Mouse (Mus musculus) kidney, postnatal 36 days (tissue): ENCODE data around the gene Ttll8.
A peak's percentile ranks its signal among the peaks of the same experiment; 100 is the strongest.

ENCODE experiments used
- DNase-seq, 2 experiments: peaks; one replicate each; pipeline ENCODE4 v3.0.0; 2021 to 2022; ENCODE audit warnings: mixed read lengths in 2 of 2

Ttll8 gene

DNA sequence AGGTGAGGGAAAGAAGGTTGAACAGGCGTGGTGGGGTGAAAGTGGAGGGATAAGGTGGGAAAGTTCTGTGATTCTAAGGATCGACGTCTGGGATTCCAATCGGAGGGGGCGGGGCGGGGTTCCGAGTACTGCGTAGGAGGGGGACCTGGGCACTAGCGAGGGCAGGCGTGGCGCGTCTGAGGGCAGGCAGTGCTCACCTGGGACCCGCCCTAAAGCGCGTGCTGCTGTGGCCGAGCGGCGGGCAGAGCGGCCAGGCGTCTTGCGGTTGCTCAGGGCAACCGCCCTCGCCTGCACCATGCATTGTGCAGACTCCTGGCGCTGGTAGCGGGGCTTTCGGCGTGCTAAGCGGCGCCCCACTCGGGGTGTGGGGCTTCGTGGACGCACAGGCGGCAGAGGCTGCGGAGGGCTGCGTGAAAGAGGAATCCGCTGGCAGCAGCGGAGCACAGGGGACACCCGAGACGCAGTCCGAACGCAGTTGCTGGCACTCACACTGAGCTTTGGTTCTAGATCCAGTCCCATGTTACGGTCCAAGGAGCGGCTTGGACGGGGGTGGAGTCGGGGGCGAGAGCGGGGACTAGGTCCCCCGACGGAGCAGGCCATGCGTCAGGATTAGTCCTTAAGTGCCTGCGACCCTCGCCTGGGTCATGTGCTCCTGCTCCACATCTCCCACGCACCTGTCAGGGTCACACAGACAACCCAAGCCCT, at the start of gene Ttll8:
Gene Ttll8 (minus strand): TSS at position 51 of the 705 bp plus-strand sequence.
- peak; percentile 28 to 60 for DNase-seq

DNA sequence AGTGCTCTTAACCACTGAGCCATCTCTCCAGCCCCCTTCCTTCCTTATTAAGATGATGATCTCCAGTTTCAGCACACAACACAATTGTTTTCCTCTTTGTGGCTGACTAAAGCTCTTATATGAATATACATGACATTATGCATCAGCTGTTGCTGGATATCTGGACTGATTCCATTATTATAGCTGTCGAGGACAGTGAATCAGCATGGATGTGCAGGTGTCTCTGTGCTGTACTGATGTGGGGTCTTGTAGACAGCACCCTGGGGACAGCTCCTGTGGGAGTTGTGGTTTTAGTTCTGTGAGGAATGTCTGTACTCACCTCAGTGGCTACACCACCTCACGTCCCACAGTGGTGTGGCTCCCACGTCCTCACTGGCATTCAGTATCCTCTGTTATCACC, 47.0 kb upstream of the Ttll8 start:
- no peak for DNase-seq

DNA sequence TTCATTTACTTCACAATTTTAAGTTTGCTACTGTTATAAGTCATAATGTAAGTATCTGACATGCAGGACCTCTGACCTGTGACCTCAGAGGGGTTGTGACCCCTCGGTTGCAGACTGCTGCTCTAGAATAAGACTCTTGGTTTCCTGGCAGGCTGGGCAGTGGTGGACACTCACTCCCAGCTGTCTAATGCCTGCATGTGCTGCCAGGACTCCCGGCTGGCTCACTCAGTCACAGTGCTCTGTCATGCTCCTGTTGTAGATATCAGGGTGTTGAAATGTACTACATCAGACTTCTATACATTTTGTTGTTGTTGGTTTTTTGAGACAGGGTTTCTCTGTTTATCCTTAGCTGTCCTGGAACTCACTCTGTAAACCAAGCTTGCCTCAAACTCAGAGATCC, 46.1 kb upstream of the Ttll8 start:
- DNase-seq = no peak

DNA sequence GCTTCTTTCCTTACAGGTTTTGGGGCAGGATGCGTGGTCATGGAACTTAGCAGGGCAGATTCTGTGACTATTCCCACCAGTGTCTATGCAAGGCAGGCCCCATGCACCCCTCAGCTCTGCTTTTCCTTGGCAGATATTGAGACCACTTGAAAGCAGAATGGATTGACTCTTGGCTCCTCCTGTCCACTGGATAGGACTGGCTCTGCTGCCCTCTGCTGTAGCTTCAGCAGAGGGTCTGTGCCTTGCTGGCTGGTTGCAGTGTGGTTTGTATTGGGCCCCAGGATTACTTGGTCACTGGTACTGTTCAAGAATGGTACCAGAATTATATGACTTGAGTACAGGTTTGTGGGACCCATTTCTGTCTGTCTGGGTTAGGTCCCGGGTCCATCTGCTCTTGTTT, 44.9 kb upstream of the Ttll8 start:
- peak; percentile 2 to 26 for DNase-seq

DNA sequence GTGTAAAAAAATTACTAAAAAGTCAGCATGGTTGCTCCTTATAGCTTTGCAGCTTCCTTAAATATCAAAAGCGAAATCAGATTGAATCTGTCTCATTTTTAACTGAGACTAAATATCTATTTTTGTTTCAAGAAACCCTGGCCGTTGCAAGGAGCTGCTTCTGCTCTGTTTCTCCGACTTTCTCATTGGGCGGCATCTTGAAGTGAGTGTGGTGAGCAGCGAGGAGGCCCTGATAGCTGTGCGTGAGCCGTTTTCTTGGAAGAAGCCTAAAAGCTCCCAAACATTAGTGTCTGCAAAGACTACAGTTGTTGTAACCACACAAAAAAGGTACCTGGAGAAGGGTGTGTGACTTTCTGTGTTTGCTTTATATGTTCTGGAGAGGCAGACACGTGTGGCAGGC, 44.4 kb upstream of the Ttll8 start:
- no peak for DNase-seq

DNA sequence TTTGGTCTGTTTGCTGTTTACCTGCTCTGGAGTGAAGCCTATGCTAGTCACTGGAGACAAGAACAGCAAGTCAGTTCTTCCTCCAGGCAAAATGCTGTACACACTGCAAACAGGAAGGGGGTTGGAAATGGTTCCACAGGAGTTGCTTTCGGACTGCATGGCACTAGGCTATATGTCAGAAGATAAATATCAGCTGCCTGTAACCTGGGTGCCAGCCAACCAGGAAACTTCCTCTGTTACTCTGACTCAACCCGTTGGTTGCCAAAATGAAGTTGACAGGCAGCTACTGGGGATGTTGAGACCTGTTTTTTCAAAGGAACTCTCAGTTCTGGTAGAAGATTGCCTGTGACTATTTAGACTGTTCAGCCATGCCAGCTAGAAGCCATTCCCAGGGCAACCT, 35.0 kb upstream of the Ttll8 start:
- DNase-seq = peak; percentile 5 to 14

DNA sequence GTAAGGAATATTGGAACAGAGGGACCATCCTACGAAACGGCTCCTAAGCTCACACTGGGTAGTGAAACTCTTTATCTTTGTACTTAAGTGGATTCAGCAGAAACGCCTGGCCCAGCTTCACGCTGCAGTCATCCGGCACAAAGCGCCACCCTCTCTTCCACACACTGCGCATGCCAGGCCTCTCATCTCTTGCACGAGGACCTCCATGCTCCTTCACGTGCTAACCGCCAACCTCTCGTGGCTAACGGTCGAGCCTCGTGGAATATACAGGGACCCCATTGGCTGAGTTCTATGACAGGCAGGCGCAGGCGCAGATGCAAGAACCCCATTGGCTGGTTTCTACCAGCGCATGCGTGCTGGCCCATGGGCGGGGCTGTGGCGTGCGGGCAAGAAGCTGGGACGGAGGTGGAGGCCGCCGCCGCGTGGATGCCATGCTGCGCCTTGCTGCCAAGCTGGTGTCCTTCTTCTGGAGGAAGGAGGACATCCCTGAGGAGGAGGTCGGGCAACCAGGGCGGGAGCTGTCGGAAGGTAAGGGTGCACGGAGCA, 28.4 kb upstream of the Ttll8 start, which contains the start of gene Mov10l1:
Gene Mov10l1 (plus strand): TSS at position 376 of the 546 bp plus-strand sequence.
- no peak for DNase-seq

DNA sequence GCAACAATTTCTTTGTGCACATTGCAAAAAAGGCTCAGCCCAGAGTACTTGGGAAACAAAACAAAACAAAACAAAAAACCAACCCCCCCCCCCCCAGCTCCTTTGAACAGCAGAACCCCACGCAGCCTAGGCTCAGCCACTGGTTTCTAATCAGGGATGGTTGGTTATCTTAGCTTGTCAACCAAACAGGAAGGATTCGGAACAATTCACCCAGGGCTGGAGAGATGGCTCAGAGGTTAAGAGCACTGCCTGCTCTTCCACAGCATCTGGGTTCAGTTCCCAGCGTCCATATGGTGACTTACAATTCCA, 24.9 kb upstream of the Ttll8 start:
- no peak for DNase-seq

DNA sequence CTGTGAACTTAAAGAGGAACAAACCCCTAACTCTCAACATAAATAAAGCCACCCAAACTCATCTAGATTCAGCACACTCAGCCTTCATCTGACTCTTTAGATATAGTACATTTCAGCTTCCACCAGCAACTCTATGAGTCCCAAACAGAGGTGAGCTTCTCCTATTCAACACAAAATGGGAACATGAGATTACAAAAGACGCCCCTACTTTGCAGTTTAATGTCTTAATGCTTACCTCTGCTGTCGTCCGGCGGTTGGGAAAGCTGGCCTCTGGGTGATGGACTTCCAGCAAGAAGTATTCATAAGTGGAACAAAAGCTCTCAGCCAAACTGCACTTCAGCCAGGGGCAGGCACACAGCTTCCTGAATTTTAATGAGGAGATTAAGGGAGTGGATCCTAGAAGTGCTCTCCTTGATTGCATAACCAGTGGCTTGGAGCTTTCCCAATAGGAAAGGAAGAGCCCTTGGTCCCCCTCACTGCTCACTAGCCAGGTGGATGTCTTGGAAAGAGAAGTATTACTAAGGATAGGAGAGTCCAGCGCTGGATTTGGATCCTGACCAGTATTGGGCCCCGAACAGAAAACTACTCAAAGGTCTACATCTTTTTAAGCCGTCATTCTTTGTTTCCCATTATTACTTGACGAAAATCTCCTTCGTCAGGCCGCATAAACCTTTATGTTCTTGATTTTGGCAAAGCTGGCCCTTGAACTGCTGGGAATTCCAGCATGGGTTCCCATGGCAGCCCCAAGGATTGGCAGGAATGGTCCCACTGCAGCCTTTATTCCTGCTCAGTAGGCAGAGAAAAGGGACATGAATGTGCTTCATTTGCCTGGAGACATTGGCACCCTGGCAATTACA, 24.3 kb upstream of the Ttll8 start, which contains the start of gene Mlc1:
Gene Mlc1 (minus strand): TSS at position 727 of the 857 bp plus-strand sequence.
- no peak for DNase-seq

DNA sequence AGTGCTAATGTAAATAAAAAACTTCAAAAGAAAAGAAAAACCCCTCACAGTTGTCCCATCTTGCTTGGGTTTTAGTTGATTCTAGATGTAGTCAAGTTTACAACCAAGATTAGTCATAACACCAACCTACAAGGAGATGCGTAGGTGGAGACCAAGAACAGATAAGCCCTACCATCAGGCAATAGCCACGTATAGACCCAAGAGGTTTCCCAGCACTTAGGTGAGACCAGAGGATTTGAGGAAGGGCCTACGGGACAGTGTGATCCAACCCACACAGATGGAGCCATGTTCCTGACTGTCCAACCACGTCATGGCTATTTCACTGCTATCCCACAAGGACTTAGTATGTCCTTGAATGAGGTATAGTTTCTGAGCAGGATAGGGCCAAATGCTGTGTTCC, 18.1 kb upstream of the Ttll8 start:
- DNase-seq = no peak

DNA sequence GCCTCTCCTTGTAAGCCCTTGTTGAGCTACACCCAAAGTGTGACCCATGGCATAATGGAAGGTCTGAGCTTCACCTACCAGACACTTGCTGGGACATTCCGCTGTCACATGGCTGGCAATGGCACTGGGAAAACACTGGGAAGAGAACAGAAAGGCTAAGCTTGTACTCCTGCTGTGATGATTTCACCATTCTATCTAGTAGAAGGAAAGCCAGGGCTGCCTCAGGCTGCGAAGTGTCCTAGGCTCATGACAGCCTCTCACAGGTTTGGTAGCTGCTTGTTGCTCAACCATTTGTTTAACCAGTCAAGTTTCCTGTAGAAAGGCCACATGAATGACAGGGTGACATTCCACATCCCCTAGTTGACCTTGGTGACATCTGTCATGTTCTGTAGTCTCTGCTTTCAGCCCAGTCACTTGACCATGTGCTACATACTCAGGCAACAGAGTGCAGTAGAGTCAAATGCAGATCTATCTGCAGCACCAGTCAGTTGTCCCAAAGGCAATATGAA, 9.9 kb upstream of the Ttll8 start:
- no peak for DNase-seq

DNA sequence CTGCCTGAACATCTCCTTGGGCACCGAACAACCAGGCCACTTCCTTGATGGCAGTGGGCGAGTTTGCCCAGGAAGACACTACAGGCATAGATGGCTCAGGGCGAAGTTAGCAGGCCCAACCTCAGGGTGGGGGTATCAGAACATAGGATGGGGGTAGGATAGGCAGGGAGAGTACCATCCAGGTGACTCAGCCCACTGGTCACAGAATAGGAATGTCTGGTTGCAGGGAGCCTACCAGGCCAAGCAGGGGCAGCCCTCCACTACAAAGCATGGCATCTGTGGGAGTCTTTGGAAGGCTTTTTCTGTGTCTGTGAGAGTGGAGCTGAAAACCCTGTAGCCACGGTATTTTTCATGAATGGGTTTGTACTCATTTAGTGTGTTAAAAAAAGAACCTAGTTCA, 3.3 kb upstream of the Ttll8 start:
- DNase-seq = no peak

DNA sequence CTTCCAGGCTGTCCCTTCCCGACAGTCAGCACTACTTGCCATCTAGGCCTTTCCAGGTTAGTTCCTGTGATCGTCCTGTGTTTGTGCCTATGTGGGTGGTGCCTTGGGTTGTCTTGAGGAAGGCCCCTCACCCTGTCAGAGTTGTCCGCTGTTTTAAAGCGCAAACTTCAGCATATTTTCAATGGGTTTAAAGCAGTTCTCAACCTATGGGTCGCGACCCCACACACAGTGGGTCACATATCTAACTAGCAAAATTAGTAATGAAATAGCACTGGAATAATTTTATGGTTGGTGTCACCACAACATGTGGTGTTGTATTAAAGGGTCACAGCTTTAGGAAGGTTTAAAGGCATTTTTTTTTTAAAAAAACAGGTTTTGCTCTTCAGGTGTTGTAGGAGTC, 1.1 kb upstream of the Ttll8 start:
- no peak for DNase-seq

DNA sequence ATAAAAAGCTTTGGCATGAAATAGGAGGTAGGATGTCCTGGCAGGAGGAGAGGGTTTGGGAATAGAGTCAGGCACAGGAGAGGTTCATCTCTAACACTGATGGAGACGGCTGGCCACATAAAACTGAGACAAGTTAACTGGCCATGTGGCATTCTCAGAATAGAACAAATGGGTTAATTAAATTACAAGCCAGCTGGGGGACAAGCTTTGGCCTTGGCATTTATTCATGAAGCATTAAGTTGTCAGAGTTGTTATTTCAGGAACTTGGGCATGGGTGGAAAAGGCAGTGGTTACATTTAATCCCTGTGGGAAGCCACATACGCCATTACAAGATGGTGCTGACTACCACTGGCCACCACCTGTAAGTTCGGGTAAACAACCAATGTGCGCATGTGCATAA, 3.0 kb downstream of the Ttll8 start:
- DNase-seq = no peak

DNA sequence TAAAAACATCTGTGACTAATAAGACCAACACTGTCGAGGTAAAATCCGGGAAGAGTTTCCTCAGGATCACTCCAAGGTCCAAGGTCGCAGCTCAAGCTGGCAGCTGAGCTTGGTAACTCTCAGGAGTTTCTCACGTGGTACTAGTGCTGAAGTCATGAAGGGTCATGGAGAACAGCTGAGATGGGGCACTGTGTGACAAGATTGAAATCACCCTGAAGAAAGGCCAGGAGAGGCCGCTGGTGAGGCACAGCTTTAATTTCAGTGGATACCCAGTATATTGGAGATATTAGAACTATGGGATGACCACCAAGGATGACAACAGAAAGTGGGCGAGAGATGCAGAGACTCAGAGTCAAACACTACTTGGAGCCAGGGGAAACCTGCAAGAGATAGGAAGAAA, 7.4 kb downstream of the Ttll8 start:
- peak; percentile 52 to 56 for DNase-seq

DNA sequence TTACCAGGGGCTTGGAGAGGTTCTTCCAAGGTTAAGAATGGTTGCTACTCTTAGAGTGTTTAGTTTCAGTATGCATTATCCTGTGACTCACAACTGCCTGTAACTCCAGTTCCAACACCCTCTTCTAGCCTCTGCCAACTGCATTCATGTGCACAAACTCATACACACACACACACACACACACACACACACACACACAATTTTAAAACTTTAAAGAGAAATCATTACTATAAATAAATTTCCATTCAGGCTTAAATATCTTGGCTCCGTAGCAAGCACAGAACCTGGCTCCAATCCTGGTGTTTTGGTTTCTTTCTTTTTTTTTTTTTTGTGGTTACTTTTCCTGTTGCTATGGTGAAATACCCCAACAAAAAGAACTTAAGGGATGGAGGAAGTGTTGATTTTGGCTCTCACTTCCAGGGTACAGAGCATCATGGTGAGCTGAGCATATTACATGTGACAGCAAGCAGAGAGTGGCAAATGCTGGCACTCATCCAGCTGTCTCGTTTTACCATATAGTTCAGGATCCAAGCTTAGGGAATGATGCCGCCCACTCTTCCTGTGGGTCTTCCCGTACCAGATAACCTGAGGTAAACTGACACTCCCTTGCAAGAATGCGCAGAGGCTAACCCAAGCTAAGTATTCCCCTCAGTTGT, 10.2 kb downstream of the Ttll8 start:
- no peak for DNase-seq

DNA sequence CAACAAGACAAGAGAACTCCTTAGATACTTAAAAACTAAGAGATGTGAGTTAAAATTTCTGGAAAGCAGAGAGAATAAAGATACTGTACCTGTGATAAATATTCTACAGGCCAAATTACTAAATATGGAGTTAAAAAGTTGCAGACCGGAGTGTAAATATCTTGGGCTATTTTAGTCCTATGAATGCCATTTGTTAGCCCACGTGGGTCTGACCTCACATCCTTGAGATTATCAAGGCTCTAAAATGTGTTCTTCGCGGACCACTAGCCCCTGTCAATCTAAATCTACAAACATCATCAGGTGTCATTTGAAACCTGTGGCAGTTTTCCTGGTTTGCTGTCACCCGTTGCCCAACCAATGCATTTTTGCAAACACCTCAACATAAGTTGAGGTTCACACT, 11.4 kb downstream of the Ttll8 start:
- no peak for DNase-seq

DNA sequence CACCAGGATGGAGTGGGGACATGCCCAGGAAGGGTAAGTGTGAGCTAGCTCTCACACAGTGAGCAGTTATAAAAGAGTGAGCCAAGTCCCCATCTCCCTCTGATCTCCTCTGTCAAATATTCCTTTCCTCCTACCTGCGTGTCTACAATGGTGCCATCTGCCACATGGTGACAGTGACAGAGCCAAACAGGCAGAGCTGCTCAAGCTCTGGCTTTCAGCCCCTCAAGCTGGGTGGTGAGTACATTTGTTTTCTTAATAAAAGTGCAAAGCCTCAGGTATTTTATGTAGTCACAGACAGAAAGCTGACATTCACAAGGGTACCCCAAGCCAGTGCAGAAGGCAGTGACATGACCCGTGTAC, 16.9 kb downstream of the Ttll8 start:
- no peak for DNase-seq

DNA sequence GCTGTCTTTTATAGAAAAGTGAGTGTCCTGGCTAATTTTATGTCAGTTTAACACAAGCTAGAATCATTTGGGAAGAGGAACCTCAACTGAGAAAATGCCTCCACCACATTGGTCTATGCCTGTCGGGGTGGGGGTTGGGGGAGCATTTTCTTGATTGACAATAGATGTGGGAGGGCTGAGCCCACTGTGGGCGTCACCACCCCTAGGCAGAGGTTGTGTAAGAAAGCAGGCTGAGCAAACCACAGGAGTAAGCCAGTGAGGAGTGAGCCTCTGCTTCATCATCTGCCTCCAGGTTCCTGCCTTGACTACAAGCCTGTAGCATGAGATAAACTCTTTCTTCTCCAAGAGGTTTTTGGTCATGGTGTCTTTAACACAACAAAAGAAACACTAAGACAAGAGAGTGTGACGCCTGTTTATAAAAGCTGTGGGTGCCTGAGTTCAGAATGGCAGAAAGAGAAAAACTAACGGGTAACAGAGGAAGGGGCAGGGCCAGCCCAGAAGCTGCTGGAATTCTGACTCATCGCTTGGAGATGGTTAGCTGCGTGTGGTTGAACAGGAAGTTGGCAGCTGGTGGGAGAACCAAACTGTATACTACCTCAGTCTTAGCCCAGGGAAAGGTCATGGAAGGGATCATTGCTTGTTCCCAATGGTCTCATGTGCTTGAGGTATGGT, 17.5 kb downstream of the Ttll8 start:
- no peak for DNase-seq

DNA sequence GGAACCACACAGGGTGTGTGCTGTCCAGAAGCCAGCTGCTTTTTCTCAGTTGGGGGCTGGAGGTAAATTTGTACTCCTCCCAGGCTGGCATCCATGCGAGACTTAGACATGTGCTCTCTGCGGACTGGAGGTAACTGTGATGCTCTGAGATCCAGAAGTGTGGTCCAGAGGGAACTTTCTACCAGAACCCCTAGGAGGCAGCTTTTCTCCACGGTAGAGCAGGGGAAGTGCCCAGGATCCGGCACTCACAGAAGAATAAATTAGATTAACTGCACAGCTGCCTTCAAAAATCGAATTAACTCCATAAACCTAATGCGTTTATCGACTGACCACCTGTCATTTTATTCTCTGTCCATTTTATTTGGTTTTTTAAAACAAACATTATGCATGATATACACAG, 20.1 kb downstream of the Ttll8 start:
- peak in 1 of 2 experiments; percentile 22 for DNase-seq

DNA sequence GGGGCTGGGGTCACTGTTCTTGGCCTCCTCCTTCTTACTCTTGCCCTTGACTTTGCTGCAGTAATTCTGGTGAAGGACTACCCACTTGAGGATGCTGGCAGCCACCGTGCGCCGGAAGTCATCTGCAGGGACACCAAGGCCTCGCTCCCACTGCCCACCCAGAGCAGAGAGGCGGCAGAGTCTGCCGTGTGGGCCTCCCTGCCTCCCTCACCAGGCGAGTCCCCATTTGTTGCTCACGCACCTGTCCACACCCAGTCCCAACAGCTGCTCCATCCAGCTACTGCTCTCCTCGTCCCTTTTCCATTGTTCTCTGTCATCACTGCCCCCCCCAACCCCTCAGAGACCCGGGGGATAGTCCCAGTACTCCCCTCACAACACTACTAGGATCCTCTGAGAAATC, 21.6 kb downstream of the Ttll8 start:
- DNase-seq = no peak

DNA sequence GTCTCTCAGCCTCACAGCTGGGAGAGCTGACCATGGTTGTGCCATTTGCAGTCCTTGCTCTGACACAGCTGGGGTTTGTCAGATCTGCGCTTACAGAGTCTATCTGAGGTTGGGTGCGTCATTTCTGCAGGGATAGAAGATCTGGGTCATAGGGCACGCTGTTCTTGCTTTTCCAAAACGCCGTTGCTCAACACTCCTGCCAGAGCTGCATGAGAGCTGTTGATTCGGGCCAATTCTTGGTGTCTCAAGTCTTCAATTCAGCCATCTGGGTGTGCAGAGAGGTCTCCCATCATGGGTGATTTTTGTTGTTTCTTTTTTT, 32.3 kb downstream of the Ttll8 start:
- DNase-seq = peak; percentile 34 to 56
